Mouse (Mus musculus): ENCODE data around the gene Zfp704.
"Not testable (repeated sequence)": the region's sequence is repeated elsewhere in the genome, so short reads cannot be mapped to it uniquely, and the experiment has no call there.

Gene Zfp704

GRCm38 (mm10) chr3:9598061-9598460 is 11.8 kb downstream of the Zfp704 start:
- peak; percentile 60 for DNase-seq (ENCODE audit: low read depth)

GRCm38 (mm10) chr3:9594457-9594856 is 15.4 kb downstream of the Zfp704 start:
- DNase-seq (ENCODE audit: low read depth): peak; percentile 45

- peak; percentile 84 for DNase-seq (ENCODE audit: low read depth)
These were observed 16.1 kb downstream of the Zfp704 start for GRCm38 (mm10) chr3:9593832-9594231.

- no peak for DNase-seq (ENCODE audit: low read depth)
These were observed 18.3 kb downstream of the Zfp704 start for GRCm38 (mm10) chr3:9591416-9592110.

GRCm38 (mm10) chr3:9588635-9589034 is 21.2 kb downstream of the Zfp704 start:
- DNase-seq (ENCODE audit: low read depth): peak; percentile 46

- peak; percentile 85 for DNase-seq (ENCODE audit: low read depth)
These were observed 22.6 kb downstream of the Zfp704 start for GRCm38 (mm10) chr3:9587304-9587703.

GRCm38 (mm10) chr3:9583516-9583915 is 26.4 kb downstream of the Zfp704 start:
- DNase-seq (ENCODE audit: low read depth): no peak

GRCm38 (mm10) chr3:9580952-9581798 is 28.7 kb downstream of the Zfp704 start:
- DNase-seq (ENCODE audit: low read depth): peak; percentile 43

- DNase-seq (ENCODE audit: low read depth): no peak
These were observed 29.8 kb downstream of the Zfp704 start for GRCm38 (mm10) chr3:9580102-9580501.

- DNase-seq (ENCODE audit: low read depth): peak; percentile 29
These were observed 30.7 kb downstream of the Zfp704 start for GRCm38 (mm10) chr3:9579028-9579643.

GRCm38 (mm10) chr3:9576872-9577271 is 33.0 kb downstream of the Zfp704 start:
- DNase-seq (ENCODE audit: low read depth): no peak

GRCm38 (mm10) chr3:9574305-9574704 is 35.6 kb downstream of the Zfp704 start:
- DNase-seq (ENCODE audit: low read depth): no peak

GRCm38 (mm10) chr3:9573581-9573980 is 36.3 kb downstream of the Zfp704 start:
- DNase-seq (ENCODE audit: low read depth): peak; percentile 98

GRCm38 (mm10) chr3:9572261-9572660 is 37.6 kb downstream of the Zfp704 start:
- DNase-seq (ENCODE audit: low read depth): peak; percentile 30

GRCm38 (mm10) chr3:9570782-9571181 is 39.1 kb downstream of the Zfp704 start:
- no peak for DNase-seq (ENCODE audit: low read depth)

- not testable (repeated sequence) for DNase-seq (ENCODE audit: low read depth)
These were observed 40.2 kb downstream of the Zfp704 start for GRCm38 (mm10) chr3:9569706-9570105.

GRCm38 (mm10) chr3:9568565-9569228 is 41.2 kb downstream of the Zfp704 start:
- no peak for DNase-seq (ENCODE audit: low read depth)

GRCm38 (mm10) chr3:9567948-9568347 is 41.9 kb downstream of the Zfp704 start:
- no peak for DNase-seq (ENCODE audit: low read depth)

- DNase-seq (ENCODE audit: low read depth): peak; percentile 68
These were observed 43.1 kb downstream of the Zfp704 start for GRCm38 (mm10) chr3:9566831-9567230.

- no peak for DNase-seq (ENCODE audit: low read depth)
These were observed 46.3 kb downstream of the Zfp704 start for GRCm38 (mm10) chr3:9563562-9563961.

GRCm38 (mm10) chr3:9562649-9563328 is 47.1 kb downstream of the Zfp704 start:
- DNase-seq (ENCODE audit: low read depth): no peak

All from 416B (cell line).